Mouse (Mus musculus) liver, embryonic 16.5 days (tissue): ENCODE measurements at regions not wholly inside any gene's neighbourhood (a gene's known extent, or its start where the extent isn't known, plus 50 kb on each side); places are given as distances from the start of the nearest gene placed in this dataset.

ENCODE experiments used
- ATAC-seq: fragments of 200-750 bp; cut with Nextera tagmentation; 2 replicates; pipeline ENCODE4 v1.8.0; 2017; ENCODE audit warnings: low read depth, mild to moderate bottlenecking, moderate number of reproducible peaks, moderate library complexity
- H3K27ac ChIP-seq: fragments of 300-500 bp; sonication (generic); 2 replicates; pipeline ENCODE4 v1.5.1; 2014; ENCODE audit warnings: mild to moderate bottlenecking, low read length
- H3K27me3 ChIP-seq: fragments of 300-500 bp; sonication (generic); 2 replicates; pipeline ENCODE4 v1.6.1; 2014; ENCODE audit warnings: low read depth, low read length, mixed read lengths; ENCODE audit not compliant: control insufficient read depth, insufficient read depth
- H3K36me3 ChIP-seq: fragments of 300-500 bp; sonication (generic); 2 replicates; pipeline ENCODE4 v1.6.1; 2014; ENCODE audit warnings: mild to moderate bottlenecking; ENCODE audit not compliant: control insufficient read depth, insufficient read depth
- H3K4me1 ChIP-seq: fragments of 300-500 bp; sonication (generic); 2 replicates; pipeline ENCODE4 v1.6.1; 2014; ENCODE audit warnings: low read depth, low read length, mixed read lengths; ENCODE audit not compliant: control insufficient read depth
- H3K4me2 ChIP-seq: fragments of 300-500 bp; sonication (generic); 2 replicates; pipeline ENCODE4 v1.6.1; 2014; ENCODE audit warnings: low read depth, low read length, mixed read lengths
- H3K4me3 ChIP-seq: fragments of 300-500 bp; sonication (generic); 2 replicates; pipeline ENCODE4 v1.5.1; 2014; ENCODE audit warnings: low read depth, mild to moderate bottlenecking, low read length
- H3K9ac ChIP-seq: fragments of 300-500 bp; sonication (generic); 2 replicates; pipeline ENCODE4 v1.6.1; 2014; ENCODE audit warnings: low read depth, low read length
- H3K9me3 ChIP-seq: fragments of 300-500 bp; sonication (generic); replicated peaks from 2 replicates; pipeline ENCODE4 v1.6.1; 2016; ENCODE audit warnings: low read length; ENCODE audit not compliant: control insufficient read depth
- WGBS: fragments of 180-500 bp; shearing (Covaris S2); extraction: QIAGEN DNeasy Blood & Tissue Kit; methylation state at CpG from one replicate; pipeline ENCODE4 v1.1.7; 2014; ENCODE audit not compliant: insufficient replicate concordance; 5-methylcytosine and 5-hydroxymethylcytosine counted together

DNA sequence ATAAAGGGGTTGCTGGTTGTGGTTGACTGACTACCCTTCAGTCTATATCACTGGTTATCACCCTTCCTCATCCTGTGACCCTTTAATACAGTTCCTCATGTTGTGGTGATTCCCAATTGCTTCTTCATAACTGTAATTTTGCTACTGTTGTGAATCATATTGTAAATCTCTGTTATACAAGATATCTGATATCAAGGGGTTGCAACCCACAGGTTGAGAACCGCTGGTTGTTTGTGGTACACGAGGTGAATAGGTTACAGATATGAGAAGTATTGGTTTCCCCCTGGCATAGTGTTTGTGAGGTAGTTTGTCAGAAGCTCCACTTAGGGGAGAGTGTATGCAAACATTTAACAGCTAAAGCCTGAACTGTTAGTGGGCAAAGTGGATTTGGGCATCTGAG lies 58.9 kb upstream of the Foxn3 start:
- no peaks in the 10 kb centered on the region for H3K9me3 ChIP-seq
- H3K9ac ChIP-seq = no peak overlapping the region
- WGBS = 35% methylated on average over 2 of the region's 2 CpGs
- H3K36me3 ChIP-seq = no peaks in the 10 kb centered on the region
- ATAC-seq = no peak
- no peak overlapping the region for H3K4me2 ChIP-seq
- H3K27ac ChIP-seq = no peak overlapping the region
- H3K4me1 ChIP-seq = no peaks in the 10 kb centered on the region
- H3K27me3 ChIP-seq = peaks cover 4% of the 10 kb centered on the region
- no peak overlapping the region for H3K4me3 ChIP-seq

DNA sequence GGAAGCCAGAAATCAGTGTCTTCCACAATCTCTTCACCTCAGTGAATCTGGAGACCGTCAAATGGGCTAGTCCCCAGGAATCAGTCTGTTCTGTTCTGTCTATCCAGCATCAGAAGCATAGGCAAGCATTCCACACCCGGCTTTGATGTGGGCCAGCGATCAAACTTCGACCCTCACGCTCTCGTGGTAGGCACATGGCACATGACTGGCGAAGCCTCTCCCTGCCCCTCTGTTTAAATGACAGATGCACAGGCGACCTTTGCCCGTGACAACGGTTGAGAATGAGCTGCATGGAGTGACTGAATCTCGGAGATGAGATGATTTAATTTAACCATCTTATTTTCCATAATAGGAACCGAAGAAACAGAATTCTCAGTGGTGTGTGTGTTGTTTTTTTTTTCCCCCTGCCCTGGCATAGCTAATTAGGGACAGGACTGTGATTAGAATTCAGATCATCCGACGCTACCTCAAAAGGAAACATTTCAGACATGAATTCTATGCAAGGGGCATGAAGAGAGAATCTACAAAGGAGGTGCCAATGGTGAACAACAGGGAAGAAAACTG lies 53.9 kb upstream of the Foxn3 start:
- Histone ChIP-seq H3K4me3 (no peak overlapping the region), H3K4me2 (no peak overlapping the region), H3K4me1 (no peaks in the 10 kb centered on the region), H3K27me3 (no peaks in the 10 kb centered on the region), H3K36me3 (no peaks in the 10 kb centered on the region), H3K9me3 (no peaks in the 10 kb centered on the region), H3K9ac (no peak overlapping the region), H3K27ac (no peak overlapping the region)
- WGBS = 81% methylated on average over 14 of the region's 14 CpGs
- ATAC-seq = no peak

GRCm38 (mm10) chr12:99614420-99614819 lies 51.0 kb upstream of the Foxn3 start:
- no peaks in the 10 kb centered on the region for H3K4me1 ChIP-seq
- H3K36me3 ChIP-seq = no peaks in the 10 kb centered on the region
- H3K4me3 ChIP-seq = no peak overlapping the region
- no peaks in the 10 kb centered on the region for H3K9me3 ChIP-seq
- H3K4me2 ChIP-seq = no peak overlapping the region
- H3K27me3 ChIP-seq = no peaks in the 10 kb centered on the region
- H3K9ac ChIP-seq = no peak overlapping the region
- no peak overlapping the region for H3K27ac ChIP-seq
- WGBS = 54% methylated on average over 6 of the region's 6 CpGs
- ATAC-seq = no peak
